Mouse (Mus musculus) adrenal gland, postnatal 36 days (tissue): ENCODE results near the gene Sae1. TPM values are rescaled to one million over a fixed set of nuclear protein-coding genes. Genes with fewer than 3 reads are reported as not detected.
A peak's percentile ranks its signal among the peaks of the same experiment; 100 is the strongest.

Experiments used
- DNase-seq, 2 experiments: peaks; one replicate each; pipeline ENCODE4 v3.0.0; 2021; ENCODE audit warnings: mixed read lengths in 1 of 2
- total RNA-seq, 2 experiments: library from RNA; stranded (reverse); gene quantifications; 2 replicates each; pipeline ENCODE4 v1.2.3; 2021

Sae1 gene
- total RNA-seq, 2 experiments from 2014 or later, result 69.1 to 70.8 TPM

GRCm38 (mm10) chr7:16284001-16284400, 103.6 kb downstream of the Sae1 start:
- no peak for DNase-seq

- DNase-seq, result no peak
Measured at GRCm38 (mm10) chr7:16282334-16282733, 105.3 kb downstream of the Sae1 start.

GRCm38 (mm10) chr7:16280721-16281120, 106.9 kb downstream of the Sae1 start:
- no peak for DNase-seq

- no peak for DNase-seq
Measured at GRCm38 (mm10) chr7:16274922-16275890, 112.4 kb downstream of the Sae1 start.

GRCm38 (mm10) chr7:16273766-16274140, 113.9 kb downstream of the Sae1 start:
- peak; percentile 71 to 81 for DNase-seq

GRCm38 (mm10) chr7:16273081-16273765, 114.4 kb downstream of the Sae1 start, which contains the start of gene Inafm1:
TSS of gene Inafm1 (minus strand) at chr7:16273617.
- peak; percentile 90 to 94 for DNase-seq

GRCm38 (mm10) chr7:16272681-16273080, 114.9 kb downstream of the Sae1 start:
- DNase-seq, result peak; percentile 82 to 89

GRCm38 (mm10) chr7:16271139-16271538, 116.5 kb downstream of the Sae1 start:
- DNase-seq, result no peak

Other genes starting within 250 kb of the Sae1 start
- 10 to 100 TPM; 11.6 to 14.0 TPM for gene Meis3, start 212.7 kb downstream of the Sae1 start, total RNA-seq
- 10 to 100 TPM; 11.8 to 14.2 TPM for gene Dhx34, start 165.8 kb downstream of the Sae1 start, total RNA-seq
- under 1 TPM; 0.43 to 0.50 TPM for gene C5ar2, start 143.7 kb downstream of the Sae1 start, total RNA-seq
- gene C5ar1, start 128.3 kb downstream of the Sae1 start, total RNA-seq, result 1 to 10 TPM; 3.5 to 9.4 TPM
- gene Inafm1, start 114.2 kb downstream of the Sae1 start, total RNA-seq, result 10 to 100 TPM; 17.1 to 22.6 TPM
- 10 to 100 TPM; 59.5 to 73.6 TPM for gene Ccdc9, start 101.0 kb downstream of the Sae1 start, total RNA-seq
- 1 to 10 TPM; 3.6 to 4.7 TPM for gene Bbc3, start 79.4 kb downstream of the Sae1 start, total RNA-seq
- gene Zc3h4, start 13.1 kb upstream of the Sae1 start, total RNA-seq, result 10 to 100 TPM; 38.3 to 39.0 TPM
- 10 to 100 TPM; 69.1 to 82.7 TPM for gene Tmem160, start 65.0 kb upstream of the Sae1 start, total RNA-seq
- gene Npas1, start 89.9 kb upstream of the Sae1 start, total RNA-seq, result not detected
- gene Arhgap35, start 227.2 kb upstream of the Sae1 start, total RNA-seq, result 10 to 100 TPM; 55.7 to 68.7 TPM